Mouse (Mus musculus): ENCODE data around the gene Commd1. TPM values are rescaled to one million over a fixed set of nuclear protein-coding genes. Genes with fewer than 3 reads are reported as not detected.

Gene Commd1
- 23.5 and 35.7 TPM in 2 replicates for polyA plus RNA-seq (2012; rRNA removed)

GRCm38 (mm10) chr11:22981984-22982757, at the start of gene Commd1, which contains the start of gene Gm28048:
Gene Commd1 (minus strand): TSS chr11:22982382.
Gene Gm28048 (minus strand): TSS chr11:22982090.
- 2% methylated on average over 42 of the region's 42 CpGs for WGBS
- peak; percentile 97 for DNase-seq
- no peaks in the 10 kb centered on the region for H3K27me3 ChIP-seq (replicated peaks; ENCODE audit: control insufficient read depth, insufficient read depth, low read length)
- TF ChIP-seq CTCF (conservative IDR thresholded peaks at IDR 0.05; ENCODE audit: insufficient read depth, insufficient read length, low read depth, low read length) (peak; percentile 64), POLR2A (IDR thresholded peaks at IDR 0.05; ENCODE audit: low read depth, low read length) (peak; percentile 69)
- peaks cover 6% of the 10 kb centered on the region for H3K4me1 ChIP-seq (ENCODE audit: control insufficient read depth, insufficient read depth, low read length)
- peak within 1 kb of the TSS; percentile 68 for H3K4me3 ChIP-seq (ENCODE audit: insufficient read depth, low read depth, low read length)
- no peaks in the 10 kb centered on the region for H3K36me3 ChIP-seq (ENCODE audit: control insufficient read depth, insufficient read depth, low read length)
- peak within 1 kb of the TSS; percentile 68 for H3K27ac ChIP-seq (ENCODE audit: insufficient read depth, low read depth, low read length)

- WGBS: 87% methylated on average over 6 of the region's 6 CpGs
Observed at GRCm38 (mm10) chr11:23029399-23029798, 47.2 kb upstream of the Commd1 start.

GRCm38 (mm10) chr11:23028957-23029356, 46.8 kb upstream of the Commd1 start:
- no peak overlapping the region for H3K27ac ChIP-seq (ENCODE audit: insufficient read depth, low read depth, low read length)
- no peaks in the 10 kb centered on the region for H3K4me1 ChIP-seq (ENCODE audit: control insufficient read depth, insufficient read depth, low read length)
- no peak for DNase-seq
- H3K27me3 ChIP-seq (replicated peaks; ENCODE audit: control insufficient read depth, insufficient read depth, low read length): no peaks in the 10 kb centered on the region
- H3K36me3 ChIP-seq (ENCODE audit: control insufficient read depth, insufficient read depth, low read length): no peaks in the 10 kb centered on the region
- WGBS: 81% methylated on average over 3 of the region's 3 CpGs
- no peak for TF ChIP-seq POLR2A (IDR thresholded peaks at IDR 0.05; ENCODE audit: low read depth, low read length)
- no peak for TF ChIP-seq CTCF (conservative IDR thresholded peaks at IDR 0.05; ENCODE audit: insufficient read depth, insufficient read length, low read depth, low read length)
- H3K4me3 ChIP-seq (ENCODE audit: insufficient read depth, low read depth, low read length): no peak overlapping the region

More at GRCm38 (mm10) chr11:23029399-23029798, 47.2 kb upstream of the Commd1 start:
- no peak for DNase-seq
- no peak overlapping the region for H3K4me3 ChIP-seq (ENCODE audit: insufficient read depth, low read depth, low read length)
- no peaks in the 10 kb centered on the region for H3K36me3 ChIP-seq (ENCODE audit: control insufficient read depth, insufficient read depth, low read length)
- H3K27ac ChIP-seq (ENCODE audit: insufficient read depth, low read depth, low read length): no peak overlapping the region
- H3K4me1 ChIP-seq (ENCODE audit: control insufficient read depth, insufficient read depth, low read length): no peaks in the 10 kb centered on the region
- TF ChIP-seq CTCF (conservative IDR thresholded peaks at IDR 0.05; ENCODE audit: insufficient read depth, insufficient read length, low read depth, low read length): no peak
- no peak for TF ChIP-seq POLR2A (IDR thresholded peaks at IDR 0.05; ENCODE audit: low read depth, low read length)
- no peaks in the 10 kb centered on the region for H3K27me3 ChIP-seq (replicated peaks; ENCODE audit: control insufficient read depth, insufficient read depth, low read length)

GRCm38 (mm10) chr11:23024169-23024568, 42.0 kb upstream of the Commd1 start:
- no peak overlapping the region for H3K27ac ChIP-seq (ENCODE audit: insufficient read depth, low read depth, low read length)
- no peaks in the 10 kb centered on the region for H3K36me3 ChIP-seq (ENCODE audit: control insufficient read depth, insufficient read depth, low read length)
- DNase-seq: no peak
- no peak overlapping the region for H3K4me3 ChIP-seq (ENCODE audit: insufficient read depth, low read depth, low read length)
- no peak for TF ChIP-seq CTCF (conservative IDR thresholded peaks at IDR 0.05; ENCODE audit: insufficient read depth, insufficient read length, low read depth, low read length)
- WGBS: 82% methylated on average over 3 of the region's 3 CpGs
- H3K27me3 ChIP-seq (replicated peaks; ENCODE audit: control insufficient read depth, insufficient read depth, low read length): no peaks in the 10 kb centered on the region
- no peaks in the 10 kb centered on the region for H3K4me1 ChIP-seq (ENCODE audit: control insufficient read depth, insufficient read depth, low read length)

GRCm38 (mm10) chr11:23023155-23023554, 41.0 kb upstream of the Commd1 start:
- WGBS: 94% methylated on average over 2 of the region's 2 CpGs
- TF ChIP-seq CTCF (conservative IDR thresholded peaks at IDR 0.05; ENCODE audit: insufficient read depth, insufficient read length, low read depth, low read length): no peak
- TF ChIP-seq POLR2A (IDR thresholded peaks at IDR 0.05; ENCODE audit: low read depth, low read length): no peak
- no peaks in the 10 kb centered on the region for H3K27me3 ChIP-seq (replicated peaks; ENCODE audit: control insufficient read depth, insufficient read depth, low read length)

GRCm38 (mm10) chr11:23020841-23021240, 38.7 kb upstream of the Commd1 start:
- TF ChIP-seq CTCF (conservative IDR thresholded peaks at IDR 0.05; ENCODE audit: insufficient read depth, insufficient read length, low read depth, low read length): no peak
- no peak for TF ChIP-seq POLR2A (IDR thresholded peaks at IDR 0.05; ENCODE audit: low read depth, low read length)
- no peak for DNase-seq

More at GRCm38 (mm10) chr11:23023155-23023554, 41.0 kb upstream of the Commd1 start:
- H3K27ac ChIP-seq (ENCODE audit: insufficient read depth, low read depth, low read length): no peak overlapping the region
- no peaks in the 10 kb centered on the region for H3K36me3 ChIP-seq (ENCODE audit: control insufficient read depth, insufficient read depth, low read length)
- DNase-seq: no peak
- no peak overlapping the region for H3K4me3 ChIP-seq (ENCODE audit: insufficient read depth, low read depth, low read length)
- no peaks in the 10 kb centered on the region for H3K4me1 ChIP-seq (ENCODE audit: control insufficient read depth, insufficient read depth, low read length)

GRCm38 (mm10) chr11:23020116-23020770, 38.1 kb upstream of the Commd1 start:
- peak; percentile 11 for DNase-seq
- Histone ChIP-seq H3K27me3 (replicated peaks; ENCODE audit: control insufficient read depth, insufficient read depth, low read length) (no peaks in the 10 kb centered on the region), H3K27ac (ENCODE audit: insufficient read depth, low read depth, low read length) (no peak overlapping the region), H3K4me3 (ENCODE audit: insufficient read depth, low read depth, low read length) (peak overlapping the region; percentile 15; the same call in 1 of the 2 replicates), H3K36me3 (ENCODE audit: control insufficient read depth, insufficient read depth, low read length) (no peaks in the 10 kb centered on the region), H3K4me1 (ENCODE audit: control insufficient read depth, insufficient read depth, low read length) (no peaks in the 10 kb centered on the region)
- WGBS: 59% methylated on average over 24 of the region's 24 CpGs
- TF ChIP-seq POLR2A (IDR thresholded peaks at IDR 0.05; ENCODE audit: low read depth, low read length) (no peak), CTCF (conservative IDR thresholded peaks at IDR 0.05; ENCODE audit: insufficient read depth, insufficient read length, low read depth, low read length) (no peak)

More at GRCm38 (mm10) chr11:23020841-23021240, 38.7 kb upstream of the Commd1 start:
- no peak overlapping the region for H3K27ac ChIP-seq (ENCODE audit: insufficient read depth, low read depth, low read length)
- no peaks in the 10 kb centered on the region for H3K27me3 ChIP-seq (replicated peaks; ENCODE audit: control insufficient read depth, insufficient read depth, low read length)
- 0 out of 2 replicates have a peak overlapping the region, but pooled peaks have one; percentile 15 for H3K4me3 ChIP-seq (ENCODE audit: insufficient read depth, low read depth, low read length)
- 95% methylated on average over 14 of the region's 14 CpGs for WGBS
- no peaks in the 10 kb centered on the region for H3K4me1 ChIP-seq (ENCODE audit: control insufficient read depth, insufficient read depth, low read length)
- no peaks in the 10 kb centered on the region for H3K36me3 ChIP-seq (ENCODE audit: control insufficient read depth, insufficient read depth, low read length)

Data from kidney, adult 2 months (tissue).